Mouse (Mus musculus) kidney, postnatal 0 days (tissue): Measurements from ENCODE around the gene Eed. TPM values are rescaled to one million over a fixed set of nuclear protein-coding genes. Genes with fewer than 3 reads are reported as not detected.

ENCODE experiments used
- ATAC-seq: fragments of 200-750 bp; cut with Nextera tagmentation; replicated peaks from 2 replicates; pipeline ENCODE4 v1.8.0; 2017; ENCODE audit warnings: low read depth, moderate number of reproducible peaks, moderate TSS enrichment, moderate library complexity; ENCODE audit not compliant: low FRiP score
- DNase-seq: peaks from one replicate; pipeline ENCODE4 v3.0.0-alpha.2; 2016; ENCODE audit warnings: low spot score
- H3K27ac ChIP-seq: fragments of 300-500 bp; sonication (generic); 2 replicates; pipeline ENCODE4 v1.5.1; 2014; ENCODE audit warnings: mild to moderate bottlenecking
- H3K27me3 ChIP-seq: fragments of 300-500 bp; sonication (generic); 2 replicates; pipeline ENCODE4 v1.6.1; 2014; ENCODE audit warnings: low read length, mixed read lengths; ENCODE audit not compliant: insufficient read depth
- H3K36me3 ChIP-seq: fragments of 300-500 bp; sonication (generic); 2 replicates; pipeline ENCODE4 v1.6.1; 2014; ENCODE audit warnings: low read length, mixed read lengths; ENCODE audit not compliant: insufficient read depth
- H3K4me1 ChIP-seq: fragments of 300-500 bp; sonication (generic); replicated peaks from 2 replicates; pipeline ENCODE4 v1.6.1; 2014; ENCODE audit warnings: antibody characterized with exemption, low read length, mixed read lengths; ENCODE audit not compliant: insufficient read depth
- H3K4me2 ChIP-seq: fragments of 300-500 bp; sonication (generic); 2 replicates; pipeline ENCODE4 v1.6.1; 2014; ENCODE audit warnings: mild to moderate bottlenecking, low read length, moderate library complexity, mixed read lengths
- H3K4me3 ChIP-seq: fragments of 300-500 bp; sonication (generic); replicated peaks from 2 replicates; pipeline ENCODE4 v1.5.1; 2014; ENCODE audit warnings: low read depth, low read length
- H3K9ac ChIP-seq: fragments of 300-500 bp; sonication (generic); 2 replicates; pipeline ENCODE4 v1.6.1; 2014; ENCODE audit warnings: low read depth, low read length
- H3K9me3 ChIP-seq: fragments of 300-500 bp; sonication (generic); replicated peaks from 2 replicates; pipeline ENCODE4 v1.6.1; 2016; ENCODE audit warnings: low read length, inconsistent platforms, mixed read lengths
- CTCF ChIP-seq: IDR thresholded peaks from 2 replicates; pipeline ENCODE4 v1.5.1; 2016; ENCODE audit warnings: antibody characterized with exemption, low read depth, mild to moderate bottlenecking, moderate library complexity
- WGBS: fragments of 180-500 bp; shearing (Covaris S2); extraction: QIAGEN DNeasy Blood & Tissue Kit; methylation state at CpG from one replicate; pipeline ENCODE4 v1.1.7; 2014; 5-methylcytosine and 5-hydroxymethylcytosine counted together
- polyA plus RNA-seq: library from polyadenylated mRNA; unstranded; fragments of >200 nt; fragmentation: Nextera tagmentation; extraction: Ambion mirVana; gene quantifications from 2 replicates; pipeline ENCODE4 v1.2.1, GENCODE M21; 2015

The Eed gene
- 51.0 and 54.3 TPM in 2 replicates for polyA plus RNA-seq

DNA sequence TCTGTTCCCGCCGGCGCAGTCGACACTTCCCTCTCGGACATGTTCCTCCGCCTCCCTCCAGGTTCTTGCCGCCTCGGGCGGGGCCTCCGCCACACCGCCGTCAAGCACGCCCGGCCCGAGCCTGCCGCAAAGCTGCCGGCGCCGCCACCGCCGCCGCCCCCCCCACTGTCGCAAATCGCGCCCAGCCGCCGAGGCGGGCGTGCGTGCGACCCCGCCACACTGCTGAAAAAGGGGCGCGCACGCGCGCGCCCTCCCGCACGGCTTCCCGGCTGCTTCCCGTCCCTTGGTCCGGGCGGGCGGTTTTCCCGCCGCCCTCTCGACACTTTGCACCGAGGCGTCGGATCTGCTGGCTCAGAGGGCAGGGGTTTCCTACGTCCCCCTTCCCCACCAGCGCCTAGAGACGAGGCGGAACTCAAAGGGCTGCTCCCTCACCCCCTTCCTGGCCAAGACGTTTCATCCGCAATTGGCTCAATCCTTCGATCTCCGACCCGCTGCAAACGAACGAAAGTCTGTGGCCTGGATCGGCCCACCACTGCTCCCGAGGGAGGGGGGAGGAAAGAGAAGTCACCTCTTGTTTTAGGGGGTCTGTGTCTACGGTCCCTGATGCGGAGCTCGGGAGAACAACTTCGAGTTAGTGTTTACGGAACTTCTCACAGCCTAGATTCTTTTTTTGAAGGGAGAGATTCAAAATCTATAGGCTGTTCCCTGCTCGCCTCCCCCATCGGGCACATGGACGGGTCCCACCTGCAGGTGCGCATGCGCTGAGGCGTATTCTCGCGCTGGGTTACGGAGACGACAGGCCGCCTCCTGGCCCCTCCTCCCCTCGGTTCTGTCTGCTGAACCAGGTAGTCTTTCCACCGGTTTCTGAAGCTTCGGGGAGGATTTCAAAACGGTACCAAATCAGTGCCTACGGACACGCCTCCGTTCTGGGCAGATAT is at the start of gene Eed:
Eed (minus strand) TSS at position 499 of the 938 bp plus-strand sequence.
- H3K4me3 ChIP-seq, result peak within 1 kb of the TSS; percentile 69
- peaks cover 5% of the 10 kb centered on the region; the same call in 1 of the 2 replicates for H3K36me3 ChIP-seq
- H3K27ac ChIP-seq, result peak within 1 kb of the TSS; percentile 98
- peak within 1 kb of the TSS; percentile 79 for H3K9ac ChIP-seq
- under 1% methylated on average over 85 of the region's 87 CpGs for WGBS
- no peak for TF ChIP-seq CTCF
- H3K27me3 ChIP-seq, result no peaks in the 10 kb centered on the region
- peak; percentile 89 for ATAC-seq
- peak; percentile 97 for DNase-seq
- peak within 1 kb of the TSS; percentile 81 for H3K4me2 ChIP-seq
- H3K9me3 ChIP-seq, result no peaks in the 10 kb centered on the region
- H3K4me1 ChIP-seq, result peaks cover 7% of the 10 kb centered on the region; the same call in 1 of the 2 replicates

DNA sequence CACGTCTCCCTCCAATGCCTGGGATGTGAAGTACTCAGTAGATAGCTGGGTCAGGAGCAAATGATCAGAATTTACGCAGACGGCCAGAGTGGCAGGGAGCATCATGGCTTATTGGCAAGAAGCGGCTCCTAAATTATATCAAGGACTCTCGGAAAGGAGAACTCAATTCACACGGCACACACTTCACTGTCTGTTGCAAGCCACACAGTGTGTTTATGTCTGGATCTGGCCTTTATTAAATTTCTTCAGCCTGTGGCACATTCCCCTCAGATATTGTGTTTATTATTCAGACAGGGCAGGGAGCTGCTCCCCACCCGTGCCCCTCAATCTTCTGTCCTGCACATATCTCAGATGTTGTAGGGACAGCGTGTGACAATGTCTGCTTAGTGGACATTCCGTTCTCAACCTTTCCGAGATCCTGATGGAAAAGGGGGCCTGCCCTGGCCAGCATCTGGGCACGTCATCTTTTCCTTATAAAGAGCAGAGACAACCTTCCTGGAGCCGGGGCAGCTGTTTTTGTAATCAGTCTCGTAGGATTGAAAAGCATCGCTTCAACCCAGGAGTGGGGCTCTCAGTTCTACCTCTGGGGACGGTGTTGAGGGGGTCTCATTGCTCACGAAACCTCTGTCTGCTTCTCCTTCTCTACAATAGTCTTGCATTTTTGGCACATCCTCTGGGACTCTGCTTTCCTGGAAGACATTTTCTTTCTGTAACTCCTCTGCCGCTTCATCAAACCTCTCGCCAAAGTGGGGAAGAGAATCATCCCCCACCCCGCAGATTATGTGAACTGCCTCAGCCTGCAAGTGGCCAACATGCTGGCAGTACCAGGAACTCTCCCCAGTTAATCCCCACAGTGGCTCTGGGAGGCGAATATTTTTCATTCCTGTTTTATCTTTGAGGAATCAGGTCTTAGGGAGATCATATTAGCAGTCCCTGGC is 49.0 kb upstream of the Eed start:
- no peaks in the 10 kb centered on the region for H3K36me3 ChIP-seq
- DNase-seq (peak; percentile 73), ATAC-seq (peak; percentile 43; the same call in 1 of the 2 replicates)
- no peak for TF ChIP-seq CTCF
- H3K27me3 ChIP-seq, result no peaks in the 10 kb centered on the region
- H3K4me3 ChIP-seq, result no peak overlapping the region
- no peak overlapping the region for H3K9ac ChIP-seq
- no peaks in the 10 kb centered on the region for H3K9me3 ChIP-seq
- peak overlapping the region; percentile 84 for H3K27ac ChIP-seq
- peaks cover 18% of the 10 kb centered on the region for H3K4me1 ChIP-seq
- WGBS, result 44% methylated on average over 20 of the region's 20 CpGs
- H3K4me2 ChIP-seq, result peak overlapping the region; percentile 17

DNA sequence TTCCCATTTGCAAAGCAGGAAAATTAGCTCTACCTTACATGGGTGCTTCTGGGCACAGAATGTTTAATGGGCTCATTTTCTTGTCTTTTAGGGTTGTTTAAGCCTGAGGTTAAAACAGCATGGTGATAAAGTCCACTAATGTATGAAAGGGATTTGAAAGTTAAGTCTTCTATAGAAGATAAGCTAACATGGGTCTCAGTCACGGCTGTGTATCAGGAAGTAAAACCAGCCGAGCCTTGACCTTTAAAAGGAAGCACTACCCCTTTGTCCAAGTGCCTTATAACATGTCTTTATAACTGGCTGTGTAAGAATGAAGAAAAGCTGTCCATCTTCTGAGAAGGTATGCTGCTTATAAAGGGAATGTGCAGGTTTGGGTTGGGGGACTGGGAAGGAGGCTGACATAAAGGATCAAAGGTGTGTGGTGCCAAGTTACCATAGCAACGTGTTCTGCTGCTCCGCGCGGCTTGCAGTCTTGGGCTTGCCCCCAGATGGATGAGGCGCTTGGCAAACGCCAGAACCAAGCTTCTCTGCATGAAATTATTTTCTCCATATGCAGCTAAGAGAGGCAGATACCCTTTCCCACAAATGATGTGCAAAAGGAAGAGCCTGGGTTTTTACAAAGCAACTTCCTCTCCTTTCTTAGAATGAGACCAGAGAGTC is 48.2 kb upstream of the Eed start:
- no peak for ATAC-seq
- H3K9ac ChIP-seq, result no peak overlapping the region

DNA sequence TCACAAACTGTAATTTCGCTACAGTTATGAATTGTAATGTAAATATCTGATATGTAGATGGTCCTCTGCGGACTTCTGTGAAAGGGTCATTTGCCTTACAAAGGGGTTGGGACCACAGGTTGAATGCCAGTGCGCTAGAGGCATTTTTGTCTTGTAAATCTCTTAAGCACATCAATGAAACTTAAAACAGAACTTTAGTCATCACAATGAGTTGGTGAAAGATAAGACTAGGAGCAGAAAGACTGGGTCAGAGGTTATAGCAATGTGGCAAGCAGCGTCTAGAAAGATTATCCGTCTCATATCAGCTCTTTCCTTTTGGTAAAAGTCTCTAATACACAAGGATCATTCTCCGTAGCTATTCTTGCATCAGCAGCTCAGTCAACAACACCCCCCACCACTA is 44.2 kb upstream of the Eed start:
- peaks cover 14% of the 10 kb centered on the region for H3K4me1 ChIP-seq
- no peak for DNase-seq
- 62% methylated on average over 6 of the region's 6 CpGs for WGBS
- H3K9ac ChIP-seq, result no peak overlapping the region
- H3K27ac ChIP-seq, result no peak overlapping the region
- no peaks in the 10 kb centered on the region for H3K9me3 ChIP-seq
- no peaks in the 10 kb centered on the region for H3K27me3 ChIP-seq
- no peak overlapping the region for H3K4me3 ChIP-seq
- H3K4me2 ChIP-seq, result no peak overlapping the region
- ATAC-seq, result no peak
- H3K36me3 ChIP-seq, result no peaks in the 10 kb centered on the region
- TF ChIP-seq CTCF, result no peak

More for the DNA sequence above, 48.2 kb upstream of the Eed start:
- H3K4me3 ChIP-seq, result no peak overlapping the region
- peak overlapping the region; percentile 84 for H3K27ac ChIP-seq
- TF ChIP-seq CTCF, result no peak
- H3K4me2 ChIP-seq, result 0 out of 2 replicates have a peak overlapping the region, but pooled peaks have one; percentile 1
- no peak for DNase-seq
- H3K36me3 ChIP-seq, result no peaks in the 10 kb centered on the region
- no peaks in the 10 kb centered on the region for H3K27me3 ChIP-seq
- H3K4me1 ChIP-seq, result peaks cover 18% of the 10 kb centered on the region
- no peaks in the 10 kb centered on the region for H3K9me3 ChIP-seq
- 14% methylated on average over 8 of the region's 8 CpGs for WGBS

DNA sequence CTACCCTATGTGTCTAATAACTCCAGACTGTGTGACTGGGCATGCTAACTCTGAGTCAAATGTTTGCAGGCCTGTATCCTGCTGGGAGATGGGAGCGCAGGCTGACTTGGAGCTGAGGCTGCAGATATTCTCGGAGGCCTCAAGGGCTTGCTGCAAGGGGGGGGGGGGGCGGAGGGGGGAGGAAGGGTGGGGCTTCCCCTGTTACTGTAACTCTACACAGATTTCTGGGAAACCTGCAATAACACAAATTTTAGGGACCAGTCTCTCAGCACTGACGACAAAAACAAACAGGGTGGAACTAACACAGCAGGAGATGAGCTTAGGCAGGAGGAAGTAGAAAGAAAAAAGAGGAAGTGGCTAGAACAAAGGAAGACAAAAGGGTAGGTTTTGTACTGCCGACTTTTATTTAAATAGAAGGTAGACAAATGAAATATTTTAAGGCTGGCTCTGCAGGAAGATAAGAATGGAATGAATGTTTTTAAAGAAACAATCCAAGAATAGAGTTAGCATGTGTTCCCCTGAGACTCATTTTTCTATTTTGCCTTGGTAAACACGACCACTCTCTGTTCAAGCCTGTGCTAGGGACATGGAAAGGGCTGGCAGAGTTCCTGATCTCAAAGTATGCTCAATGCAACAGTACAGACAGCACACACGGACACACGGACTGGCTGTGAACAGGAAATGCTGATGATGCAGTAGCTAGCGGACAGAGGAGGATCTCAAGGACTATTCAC is 42.4 kb upstream of the Eed start:
- no peaks in the 10 kb centered on the region for H3K36me3 ChIP-seq
- H3K9ac ChIP-seq, result no peak overlapping the region
- TF ChIP-seq CTCF, result no peak
- no peak overlapping the region for H3K4me2 ChIP-seq
- ATAC-seq, result peak; percentile 36; the same call in 1 of the 2 replicates
- H3K27me3 ChIP-seq, result no peaks in the 10 kb centered on the region
- H3K27ac ChIP-seq, result peak overlapping the region; percentile 73; the same call in 1 of the 2 replicates
- no peak overlapping the region for H3K4me3 ChIP-seq
- peak; percentile 84 for DNase-seq
- WGBS, result 36% methylated on average over 8 of the region's 9 CpGs
- H3K9me3 ChIP-seq, result no peaks in the 10 kb centered on the region
- H3K4me1 ChIP-seq, result no peaks in the 10 kb centered on the region
